Mouse (Mus musculus) ES-CJ7 (cell line): ENCODE results near the gene Hlcs.
A peak's percentile ranks its signal among the peaks of the same experiment; 100 is the strongest.

Experiments used
- DNase-seq: peaks from one replicate; pipeline ENCODE4 v3.0.0; 2011; ENCODE audit warnings: low read depth, low spot score

Gene Hlcs

GRCm38 (mm10) chr16:94094251-94095108 is 218.9 kb downstream of the Hlcs start:
- DNase-seq: peak; percentile 61

- no peak for DNase-seq
Measured at GRCm38 (mm10) chr16:94093151-94093863, 220.1 kb downstream of the Hlcs start.

GRCm38 (mm10) chr16:94092511-94093150 is 220.7 kb downstream of the Hlcs start:
- DNase-seq: no peak

GRCm38 (mm10) chr16:94088819-94089692 is 224.3 kb downstream of the Hlcs start:
- no peak for DNase-seq

- DNase-seq: peak; percentile 41
Measured at GRCm38 (mm10) chr16:94088226-94088748, 225.1 kb downstream of the Hlcs start.

- DNase-seq: no peak
Measured at GRCm38 (mm10) chr16:94087570-94088225, 225.7 kb downstream of the Hlcs start.

- DNase-seq: peak; percentile 30
Measured at GRCm38 (mm10) chr16:94086701-94087569, 226.4 kb downstream of the Hlcs start.

GRCm38 (mm10) chr16:94085603-94086285 is 227.6 kb downstream of the Hlcs start:
- no peak for DNase-seq

GRCm38 (mm10) chr16:94084711-94085602 is 228.4 kb downstream of the Hlcs start, which contains the start of gene Sim2:
TSS of gene Sim2 (plus strand) at chr16:94084931.
- peak; percentile 40 for DNase-seq

GRCm38 (mm10) chr16:94083848-94084525 is 229.4 kb downstream of the Hlcs start:
- peak; percentile 60 for DNase-seq

- no peak for DNase-seq
Measured at GRCm38 (mm10) chr16:94082960-94083847, 230.2 kb downstream of the Hlcs start.

GRCm38 (mm10) chr16:94081996-94082708 is 231.2 kb downstream of the Hlcs start:
- DNase-seq: no peak

GRCm38 (mm10) chr16:94081596-94081995 is 231.8 kb downstream of the Hlcs start:
- no peak for DNase-seq

GRCm38 (mm10) chr16:94079856-94080555 is 233.4 kb downstream of the Hlcs start:
- DNase-seq: no peak
